Mouse (Mus musculus): ENCODE data around the gene Fkbp8.
"Not testable (repeated sequence)": the region's sequence is repeated elsewhere in the genome, so short reads cannot be mapped to it uniquely, and the experiment has no call there.

The Fkbp8 gene

DNA sequence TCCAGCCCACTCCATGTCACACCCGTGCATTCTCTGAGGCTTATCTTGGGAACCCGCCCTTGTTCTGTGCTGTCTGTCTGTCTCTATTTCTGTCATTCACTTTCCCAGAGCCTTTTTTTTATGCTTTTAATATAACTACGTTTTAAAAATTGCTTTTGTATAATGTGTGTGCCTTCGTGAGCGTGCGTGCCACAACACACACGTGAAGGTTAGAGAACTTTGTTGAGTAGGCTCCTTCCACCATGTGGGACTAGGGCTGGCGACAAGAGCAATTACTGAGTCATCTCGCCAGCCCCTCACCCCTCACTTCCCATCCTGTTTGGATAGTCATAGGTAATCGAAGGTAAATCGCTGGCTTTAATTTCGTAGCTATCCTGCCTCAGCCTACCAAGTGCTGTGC lies 25.0 kb upstream of the Fkbp8 start:
- DNase-seq (ENCODE audit: low spot score): no peak

DNA sequence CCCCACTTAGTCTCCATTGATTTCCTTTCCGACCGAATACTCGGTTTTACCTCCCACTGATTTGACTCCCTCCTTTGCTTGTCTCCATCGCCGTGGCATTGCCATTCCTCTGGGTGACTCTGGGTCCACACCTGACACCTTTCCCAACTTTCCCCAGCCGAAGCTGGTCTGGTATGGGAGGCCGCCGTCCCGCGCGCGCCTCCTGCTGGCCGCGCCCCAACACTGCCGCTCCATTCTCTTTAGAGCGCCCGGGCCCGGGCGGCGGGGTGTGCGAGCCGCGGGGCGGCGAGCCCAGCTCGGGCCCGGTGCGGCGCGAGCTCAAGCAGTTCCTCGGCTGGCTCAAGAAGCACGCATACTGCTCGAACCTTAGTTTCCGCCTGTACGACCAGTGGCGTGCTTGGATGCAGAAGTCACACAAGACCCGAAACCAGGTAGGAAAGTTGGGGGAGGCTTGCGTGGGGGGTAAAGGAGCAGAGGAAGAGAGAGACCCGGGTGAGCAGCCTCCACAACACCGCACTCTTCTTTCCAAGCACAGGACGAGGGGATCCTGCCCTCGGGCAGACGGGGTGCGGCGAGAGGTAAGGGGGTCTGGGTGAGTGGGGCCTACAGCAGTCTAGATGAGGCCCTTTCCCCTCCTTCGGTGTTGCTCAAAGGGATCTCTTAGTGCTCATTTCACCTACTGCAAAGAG lies 24.3 kb upstream of the Fkbp8 start:
- DNase-seq (ENCODE audit: low spot score): peak; percentile 62

DNA sequence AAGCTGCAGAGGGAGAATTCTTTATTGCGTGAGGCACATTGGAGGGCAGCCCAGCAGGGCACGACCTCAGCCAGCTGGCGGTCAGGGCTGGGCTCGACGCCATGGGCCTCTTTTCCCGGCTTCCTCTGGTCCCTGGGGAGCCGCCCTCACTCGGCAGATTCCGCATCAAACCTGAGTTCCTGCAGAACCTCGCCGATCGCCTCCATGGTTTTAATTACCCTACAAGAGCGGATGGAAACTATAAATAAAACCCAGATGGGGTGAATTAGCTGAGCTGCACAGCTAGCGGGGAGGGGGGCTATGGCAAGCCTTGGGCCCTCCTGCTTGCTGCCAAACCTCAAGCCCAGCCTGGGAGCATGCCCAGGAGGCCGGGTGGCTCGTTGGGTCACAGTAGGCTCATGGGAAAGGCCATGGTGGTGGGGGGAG lies 23.2 kb upstream of the Fkbp8 start:
- peak; percentile 54 for DNase-seq (ENCODE audit: low spot score)

DNA sequence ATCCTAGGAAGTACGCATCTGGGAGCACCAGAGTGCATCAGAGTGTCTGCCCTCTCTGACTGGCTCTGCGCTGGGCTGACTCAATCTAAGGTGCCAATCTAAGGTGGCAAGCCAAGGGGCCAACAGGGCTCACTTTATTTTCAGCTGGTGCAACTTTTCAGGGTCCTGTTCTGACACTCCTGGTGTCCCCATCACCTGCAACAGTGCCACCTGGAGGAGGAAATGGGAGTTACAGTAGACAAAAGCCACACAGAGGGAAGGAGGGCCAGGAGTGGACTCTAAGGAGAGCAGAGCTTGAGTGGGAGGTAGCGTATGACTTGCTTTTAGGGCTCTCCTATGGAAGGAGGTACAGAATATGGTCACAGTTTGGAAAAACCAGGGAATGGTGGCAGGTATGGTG lies 22.7 kb upstream of the Fkbp8 start:
- peak; percentile 78 for DNase-seq (ENCODE audit: low spot score)

DNA sequence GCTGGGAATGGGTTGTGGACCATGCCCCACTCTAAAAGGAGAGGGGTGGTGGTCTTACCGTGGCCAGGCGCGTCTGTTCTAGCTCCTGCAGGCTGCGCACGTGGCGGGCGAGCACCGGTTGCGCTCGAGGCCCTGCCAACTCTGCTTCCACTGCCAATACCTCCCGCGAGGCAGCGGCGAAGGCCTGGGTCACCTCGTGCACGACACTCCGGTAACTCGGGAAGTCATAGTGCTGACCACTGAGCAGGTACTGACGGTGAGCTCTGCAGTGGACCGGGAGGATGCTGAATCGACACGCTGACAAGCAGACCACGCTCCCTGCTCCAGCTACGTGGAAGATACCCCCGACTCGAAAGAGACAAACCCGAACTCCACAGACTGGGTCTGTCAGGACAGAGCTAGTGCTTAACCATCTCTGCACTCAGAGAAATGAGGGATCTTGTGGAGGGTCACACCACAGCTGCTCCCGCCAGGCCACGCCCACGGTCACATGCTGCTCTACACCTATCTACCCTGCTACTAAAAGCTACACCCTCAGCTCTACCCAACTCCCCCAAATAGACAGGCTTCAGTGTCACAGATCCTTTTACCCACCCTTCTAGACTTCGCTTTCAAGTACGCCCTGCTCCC lies 21.7 kb upstream of the Fkbp8 start:
- DNase-seq (ENCODE audit: low spot score): no peak

DNA sequence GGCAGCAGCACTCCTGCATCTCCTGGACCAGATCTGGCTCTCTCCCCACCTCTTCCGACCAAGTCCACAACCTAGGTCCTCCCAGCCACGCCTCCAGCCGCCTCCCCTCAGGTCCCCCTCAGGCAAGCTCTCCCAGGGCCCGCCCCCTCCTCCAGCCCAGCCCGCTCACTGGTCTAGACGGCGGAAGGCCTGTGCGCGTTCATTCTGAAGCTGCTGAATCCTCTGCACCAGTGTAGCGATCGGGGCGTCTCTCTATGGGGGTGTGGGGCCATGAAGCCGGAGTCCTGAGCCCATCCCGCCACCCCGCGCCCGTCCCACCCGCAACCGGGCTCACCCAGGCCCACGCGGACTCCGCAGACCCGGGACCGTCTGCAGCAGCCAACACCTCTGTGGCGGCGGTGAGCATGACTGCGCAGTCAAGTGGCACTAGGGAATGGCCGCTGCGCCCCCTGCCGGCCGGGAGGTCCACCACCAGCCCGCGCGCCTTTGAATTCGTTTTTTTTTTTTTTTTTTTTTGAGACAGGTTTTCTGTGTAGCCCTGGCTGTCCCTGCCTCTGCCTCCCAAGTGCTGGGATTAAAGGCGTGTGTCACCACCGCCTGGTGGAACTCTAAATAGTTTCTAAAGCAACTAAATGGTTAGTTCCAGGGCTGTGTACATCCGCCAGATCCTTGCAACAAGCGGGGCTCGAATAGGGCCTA lies 21.0 kb upstream of the Fkbp8 start, which contains the start of gene Rex1bd:
Rex1bd (minus strand) TSS at position 425 of the 699 bp plus-strand sequence.
- DNase-seq (ENCODE audit: low spot score): peak; percentile 94

DNA sequence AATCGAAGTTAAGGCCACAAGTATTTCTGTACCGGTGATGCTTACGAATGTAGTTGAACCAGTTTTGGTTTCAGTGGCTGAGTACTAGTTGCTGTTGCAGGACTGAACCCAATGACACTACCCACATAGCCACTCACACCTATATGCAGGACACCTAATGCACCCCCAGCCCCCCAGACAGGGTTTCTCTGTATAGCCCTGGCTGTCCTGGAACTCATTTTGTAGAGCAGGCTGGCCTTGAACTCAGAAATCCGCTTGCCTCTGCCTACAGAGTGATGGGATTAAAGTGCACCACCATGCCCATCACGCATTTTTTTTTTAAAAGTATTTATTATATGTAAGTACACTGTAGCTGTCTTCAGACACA lies 20.5 kb upstream of the Fkbp8 start:
- DNase-seq (ENCODE audit: low spot score): no peak

DNA sequence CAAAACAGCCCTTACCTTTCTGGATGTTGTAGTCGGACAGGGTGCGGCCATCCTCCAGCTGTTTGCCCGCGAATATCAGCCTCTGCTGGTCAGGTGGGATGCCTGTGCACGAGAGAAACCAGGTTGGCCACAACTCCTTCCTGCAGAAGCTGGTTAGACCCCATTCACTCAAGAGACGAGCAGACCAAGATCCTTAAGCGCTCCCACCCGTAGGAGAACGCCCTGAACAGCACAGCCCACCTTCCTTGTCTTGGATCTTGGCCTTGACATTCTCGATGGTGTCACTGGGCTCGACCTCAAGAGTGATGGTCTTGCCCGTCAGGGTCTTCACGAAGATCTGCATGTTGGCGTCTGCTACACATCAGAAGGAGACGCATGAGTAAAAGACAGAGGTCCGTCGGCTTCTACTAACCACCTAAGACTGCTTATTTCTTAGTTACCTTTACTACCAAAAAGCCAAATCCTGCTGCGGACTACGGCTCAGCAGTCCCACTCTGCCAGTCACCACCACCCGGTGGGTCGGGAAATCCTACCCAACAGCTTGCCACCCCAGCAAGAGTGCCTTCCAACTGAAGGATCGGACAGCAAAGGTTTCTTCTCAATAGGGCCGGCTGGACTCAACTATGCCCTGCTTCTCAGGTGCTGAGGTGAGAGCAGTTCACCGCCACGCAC lies 18.1 kb upstream of the Fkbp8 start:
- no peak for DNase-seq (ENCODE audit: low spot score)

DNA sequence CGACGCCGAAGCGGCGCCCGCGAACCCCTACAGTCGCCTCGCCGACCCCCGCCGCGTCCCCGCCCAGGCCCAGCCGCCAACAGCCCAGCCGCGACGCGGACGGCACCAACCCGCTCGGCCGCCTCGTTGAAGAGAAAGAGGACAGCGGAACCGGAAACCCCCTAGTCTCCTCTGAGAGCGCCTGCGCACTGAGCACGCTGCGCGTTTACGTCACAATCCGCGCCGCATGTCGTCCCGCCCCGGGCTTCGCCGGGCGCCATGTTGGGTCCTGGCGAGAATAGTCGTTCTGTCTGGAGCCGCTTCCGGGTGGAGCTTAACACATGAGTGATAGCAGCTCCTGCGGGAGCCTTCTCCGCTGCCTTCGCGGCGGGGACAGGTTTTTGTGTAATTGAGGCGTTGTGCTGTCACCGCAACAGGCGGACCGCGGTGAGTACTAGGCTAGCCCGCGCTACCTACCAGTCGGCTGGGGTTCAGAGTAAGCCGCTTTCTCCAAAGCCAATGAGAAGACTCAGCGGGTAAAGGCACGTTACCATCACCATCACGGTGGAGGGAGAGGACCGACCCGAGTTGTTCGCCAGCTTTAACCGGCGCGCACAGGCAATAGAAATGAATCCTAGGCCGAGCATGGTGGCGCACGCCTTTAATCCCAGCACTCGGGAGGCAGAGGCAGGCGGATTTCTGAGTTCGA lies 17.2 kb upstream of the Fkbp8 start, which contains the start of gene Uba52:
Uba52 (minus strand) TSS at position 574 of the 688 bp plus-strand sequence.
- peak; percentile 98 for DNase-seq (ENCODE audit: low spot score)

DNA sequence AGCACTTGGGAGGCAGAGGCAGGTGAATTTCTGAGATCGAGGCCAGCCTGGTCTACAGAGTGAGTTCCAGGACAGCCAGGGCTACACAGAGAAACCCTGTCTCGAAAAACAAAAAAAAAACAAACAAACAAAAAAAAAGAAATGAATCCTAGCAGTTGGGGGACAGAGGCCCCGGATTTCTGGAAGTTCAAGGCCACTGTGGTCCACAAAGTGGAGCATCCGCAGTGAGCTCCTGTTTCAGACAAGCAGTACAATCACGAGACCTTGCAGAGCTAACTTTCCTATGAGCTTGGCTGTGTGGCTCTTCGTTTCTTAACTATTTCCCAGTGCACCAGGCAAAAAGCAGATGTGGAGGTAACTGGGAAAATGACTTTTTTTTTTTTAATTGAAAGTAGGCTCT lies 16.4 kb upstream of the Fkbp8 start:
- not testable (repeated sequence) for DNase-seq (ENCODE audit: low spot score)

DNA sequence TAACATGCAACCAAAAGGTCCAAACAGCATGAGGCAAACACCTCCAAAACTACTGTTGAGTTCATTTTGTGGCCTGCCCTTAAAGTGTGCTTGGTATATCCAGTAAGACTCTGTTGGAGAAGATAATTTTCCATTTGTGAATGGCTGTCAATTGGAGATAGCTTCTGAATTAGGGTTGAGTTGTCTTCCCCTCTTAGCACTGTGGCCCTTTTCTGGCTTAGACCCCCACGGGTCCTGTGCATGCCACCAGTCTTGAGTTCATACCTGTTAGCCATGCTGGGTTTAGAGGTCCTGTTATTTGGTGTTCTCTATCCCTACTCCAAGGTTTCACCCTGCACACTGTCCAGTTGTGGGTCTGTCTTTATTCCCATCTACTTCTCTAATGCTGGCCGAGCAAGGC lies 15.8 kb upstream of the Fkbp8 start:
- no peak for DNase-seq (ENCODE audit: low spot score)

DNA sequence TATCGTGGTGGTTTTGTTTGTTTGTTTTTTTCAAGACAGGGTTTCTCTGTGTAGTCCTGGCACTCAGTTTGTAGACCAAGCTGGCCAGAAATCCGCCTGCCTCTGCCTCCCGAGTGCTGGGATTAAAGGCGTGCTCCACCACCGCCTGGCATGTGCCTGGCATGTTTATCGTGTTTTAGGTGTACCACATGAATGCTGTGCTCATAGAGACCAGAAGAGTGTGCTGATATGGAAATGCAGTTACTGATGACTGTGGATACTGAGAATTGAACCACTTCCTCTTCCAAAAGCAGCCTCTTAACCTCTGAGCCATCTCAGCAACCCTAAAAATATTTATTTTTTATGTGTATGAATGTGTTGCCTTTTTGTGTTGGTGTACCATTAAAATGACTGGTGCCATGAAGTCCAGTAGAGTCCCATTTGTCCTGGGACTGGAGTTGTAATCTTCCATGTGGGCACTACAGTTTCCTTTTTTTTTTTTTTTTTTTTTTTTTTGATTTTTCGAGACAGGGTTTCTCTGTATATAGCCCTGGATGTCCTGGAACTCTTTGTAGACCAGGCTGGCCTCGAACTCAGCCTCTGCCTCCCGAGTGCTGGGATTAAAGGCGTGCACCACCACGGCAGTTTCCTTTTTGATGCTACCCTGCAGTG lies 15.1 kb upstream of the Fkbp8 start:
- DNase-seq (ENCODE audit: low spot score): no peak

DNA sequence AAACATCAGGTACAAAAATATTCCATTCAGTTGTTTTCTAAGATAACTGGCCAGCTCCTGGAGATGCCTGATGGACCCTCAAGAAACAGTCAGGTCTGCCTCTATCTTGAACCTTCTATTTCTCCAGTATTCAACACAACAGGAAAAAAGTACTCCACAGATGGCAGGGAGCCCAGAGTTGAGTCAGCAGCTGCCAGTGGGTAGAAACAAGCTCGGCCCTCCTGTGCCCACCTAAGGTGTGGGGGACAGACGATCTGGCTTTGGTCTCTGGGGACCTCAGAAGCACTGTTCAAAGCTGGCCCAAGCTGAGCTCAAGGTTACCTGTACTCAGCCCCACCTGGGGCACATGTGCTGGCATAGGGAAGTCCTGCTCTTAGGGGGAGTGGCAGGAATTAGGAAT lies 14.1 kb upstream of the Fkbp8 start:
- DNase-seq (ENCODE audit: low spot score): no peak

DNA sequence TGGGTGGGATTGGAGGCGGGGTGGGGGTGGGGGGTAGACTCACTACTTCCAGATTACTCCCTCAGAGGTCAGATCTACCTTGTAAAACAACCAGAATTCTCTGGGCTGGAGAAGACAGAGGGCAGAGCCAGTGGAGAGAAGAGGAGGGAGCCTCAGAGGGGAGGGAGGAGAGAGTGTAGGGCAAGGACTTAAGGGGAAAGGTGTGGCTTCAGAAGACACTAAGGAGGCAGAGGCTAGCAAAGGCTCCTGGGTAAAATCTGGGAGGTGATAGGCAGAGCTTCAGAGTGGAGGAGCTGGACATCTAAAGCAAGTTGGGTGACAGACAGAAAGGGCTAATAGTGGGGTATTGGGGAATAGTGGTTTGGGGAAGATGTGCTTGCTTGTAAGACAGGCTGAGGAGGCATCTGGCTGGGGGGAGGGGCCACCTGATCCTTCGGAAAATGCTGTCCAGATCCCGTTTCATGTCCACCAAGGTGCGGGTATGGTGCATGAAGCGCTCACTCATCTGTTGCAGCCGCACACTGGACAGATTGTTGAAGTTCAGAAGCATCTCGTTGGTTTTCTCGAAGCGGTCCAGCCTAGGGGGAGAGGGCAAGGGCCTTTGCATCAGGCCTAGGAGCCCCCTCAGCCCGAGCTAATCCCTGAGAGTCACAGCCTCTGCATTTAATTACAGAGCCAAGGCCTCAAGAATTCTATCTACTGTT lies 9.4 kb upstream of the Fkbp8 start:
- DNase-seq (ENCODE audit: low spot score): no peak

DNA sequence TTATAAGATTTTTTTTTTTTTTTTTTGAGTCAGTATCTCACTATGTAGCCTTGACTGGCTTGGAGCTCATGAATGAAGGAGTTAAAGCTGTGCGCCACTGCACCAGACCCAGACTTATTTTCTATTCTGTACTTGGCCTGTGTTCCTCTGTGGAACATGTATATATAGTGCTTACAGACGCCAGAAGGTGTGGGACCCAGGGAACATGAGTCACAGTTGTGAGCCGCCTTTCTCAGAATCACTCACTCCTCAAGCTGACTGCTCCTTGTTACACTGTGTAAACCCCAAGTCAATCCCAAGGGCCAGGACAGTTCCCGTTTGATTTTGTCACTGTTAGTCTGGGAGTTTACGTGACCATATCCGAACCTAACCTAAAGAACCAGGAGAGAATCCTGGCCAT lies 8.5 kb upstream of the Fkbp8 start:
- DNase-seq (ENCODE audit: low spot score): no peak

DNA sequence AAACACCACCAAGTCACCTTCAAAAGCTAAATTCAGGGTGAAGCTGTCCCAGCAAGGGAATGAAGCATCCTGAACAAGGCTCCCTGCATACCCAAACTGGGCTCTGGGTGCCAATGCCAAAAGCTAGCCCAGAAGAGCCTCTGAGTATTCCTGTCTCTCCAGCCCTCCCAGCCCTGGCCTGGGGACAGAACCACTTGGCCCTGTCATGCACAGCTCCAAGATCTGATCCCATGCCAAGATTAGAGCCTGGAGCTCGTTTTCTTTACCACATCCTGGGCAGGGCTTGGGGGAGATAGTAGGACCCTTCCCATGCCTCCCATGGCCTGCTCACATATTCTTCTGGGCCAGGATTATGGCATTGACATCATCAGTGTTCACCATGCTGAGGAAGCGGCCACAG lies 7.9 kb upstream of the Fkbp8 start:
- no peak for DNase-seq (ENCODE audit: low spot score)

DNA sequence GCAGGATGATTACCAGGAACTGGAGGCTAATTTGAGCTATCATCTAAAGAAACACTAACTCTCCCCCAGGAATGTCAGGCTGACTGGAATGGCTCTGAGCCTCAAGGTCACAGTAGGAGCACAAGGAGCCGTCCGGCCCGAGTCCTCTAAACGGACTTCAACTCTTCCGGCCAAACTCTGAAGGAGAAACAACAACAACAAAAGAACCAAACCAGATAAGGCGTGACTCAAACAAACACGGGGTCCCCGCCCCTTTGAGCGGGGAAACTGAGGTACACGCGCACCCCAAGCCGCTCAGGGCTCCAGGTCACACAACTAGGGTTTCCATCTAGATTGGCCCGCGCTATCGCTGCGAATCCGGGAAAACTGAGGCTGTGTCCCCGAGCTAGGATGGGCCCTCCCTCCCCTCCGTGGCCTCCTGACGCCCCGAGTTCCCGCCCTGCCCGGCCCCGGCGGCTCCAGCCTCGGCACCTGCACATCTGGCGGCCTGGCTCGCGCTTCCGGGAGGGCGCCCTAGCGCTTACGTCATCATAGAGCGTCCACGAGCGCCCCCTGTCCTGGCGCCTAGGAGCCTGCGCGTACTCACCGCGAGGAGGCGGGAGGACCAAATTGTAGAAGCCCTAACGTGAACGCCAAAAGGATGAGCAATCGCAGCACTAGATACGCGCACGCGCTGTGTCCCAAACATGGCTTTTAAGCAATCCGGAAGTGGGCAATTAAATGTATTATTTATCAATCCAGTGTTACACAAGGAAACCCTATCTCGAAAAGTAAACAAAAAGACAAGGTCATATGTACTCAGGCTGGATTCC lies 4.7 kb upstream of the Fkbp8 start:
- peak; percentile 97 for DNase-seq (ENCODE audit: low spot score)

DNA sequence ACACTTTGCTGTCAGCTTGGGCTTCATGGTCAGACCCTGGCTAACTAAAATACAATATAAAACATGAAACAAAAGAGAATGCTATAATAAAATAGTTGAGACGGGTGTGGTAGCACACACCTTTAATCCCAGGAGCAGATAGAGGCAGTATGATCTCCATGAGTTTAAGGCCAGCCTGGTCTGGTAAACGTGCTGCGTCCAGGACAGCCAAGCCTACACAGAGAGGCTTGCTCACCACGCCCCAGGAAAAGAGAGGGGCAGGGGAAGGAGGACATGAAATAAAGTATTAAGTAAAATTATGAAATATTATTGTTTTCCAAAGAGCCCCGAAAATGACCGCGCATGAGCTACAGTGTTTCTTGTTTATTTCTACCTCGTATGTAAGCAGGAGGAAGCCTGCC lies 413 bp upstream of the Fkbp8 start:
- DNase-seq (ENCODE audit: low spot score): no peak

DNA sequence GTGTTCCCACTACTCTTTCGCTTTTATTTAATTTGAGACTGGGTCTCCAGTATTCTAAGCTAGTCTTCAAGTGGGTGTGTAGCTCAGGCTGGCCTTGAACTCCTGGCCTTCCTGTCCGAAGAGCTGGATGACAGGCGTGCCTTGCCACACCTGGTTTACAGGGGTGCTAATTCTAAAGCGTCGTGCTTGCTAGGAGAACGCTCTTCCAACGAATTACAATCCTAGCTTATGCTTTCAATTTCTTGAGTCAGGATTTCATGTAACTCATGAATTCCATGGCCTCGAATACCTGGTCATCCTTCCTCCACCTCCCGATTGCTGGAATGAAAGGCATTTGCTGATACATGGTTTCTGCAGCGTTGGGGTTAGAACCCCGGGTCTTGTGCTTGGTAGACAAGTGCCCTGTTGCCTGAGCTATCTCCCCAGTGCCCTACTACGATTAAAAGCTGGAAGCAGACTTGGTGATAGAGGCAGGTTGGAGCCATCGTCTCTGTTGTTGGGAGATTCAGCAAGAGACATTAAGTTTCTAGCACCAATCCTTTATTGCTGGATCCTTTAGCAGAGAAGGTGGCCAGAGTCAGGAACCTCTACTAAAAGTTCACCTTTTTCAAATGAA lies 766 bp downstream of the Fkbp8 start:
- DNase-seq (ENCODE audit: low spot score): no peak

DNA sequence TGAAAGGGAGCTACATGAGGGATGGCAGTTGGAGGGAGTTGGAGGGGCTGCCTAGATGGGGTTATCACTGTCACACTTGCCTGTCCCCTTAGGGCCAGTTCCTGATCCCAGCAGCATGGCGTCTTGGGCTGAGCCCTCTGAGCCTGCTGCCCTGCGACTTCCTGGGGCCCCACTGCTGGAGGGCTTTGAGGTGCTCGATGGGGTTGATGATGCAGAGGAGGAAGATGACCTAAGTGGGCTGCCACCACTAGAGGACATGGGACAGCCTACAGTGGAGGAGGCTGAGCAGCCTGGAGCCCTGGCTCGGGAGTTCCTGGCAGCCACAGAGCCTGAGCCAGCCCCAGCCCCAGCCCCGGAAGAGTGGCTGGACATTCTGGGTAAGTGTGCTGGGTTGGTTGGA lies 1.8 kb downstream of the Fkbp8 start:
- no peak for DNase-seq (ENCODE audit: low spot score)

All from lung, postnatal 25 days (tissue).